Mouse (Mus musculus) c-Kit-positive CD71-positive TER-119-negative erythroid progenitor cells, embryonic 14.5 days (primary cell): ENCODE results near the gene Map3k3.
"Not testable (repeated sequence)": the region's sequence is repeated elsewhere in the genome, so short reads cannot be mapped to it uniquely, and the experiment has no call there.

Experiments used
- DNase-seq: peaks from one replicate; pipeline ENCODE4 v3.0.0-alpha.2; 2013; ENCODE audit warnings: low read depth

Gene Map3k3

GRCm38 (mm10) chr11:106076321-106076720 lies 8.1 kb upstream of the Map3k3 start:
- DNase-seq, result peak; percentile 74

GRCm38 (mm10) chr11:106084911-106085561 lies 623 bp downstream of the Map3k3 start:
- DNase-seq, result peak; percentile 45

- DNase-seq, result no peak
Measured at GRCm38 (mm10) chr11:106098223-106098622, 13.8 kb downstream of the Map3k3 start.

GRCm38 (mm10) chr11:106102866-106103265 lies 18.5 kb downstream of the Map3k3 start:
- DNase-seq, result no peak

GRCm38 (mm10) chr11:106106047-106106587 lies 21.7 kb downstream of the Map3k3 start:
- no peak for DNase-seq

GRCm38 (mm10) chr11:106111688-106112087 lies 27.3 kb downstream of the Map3k3 start:
- DNase-seq, result no peak

- DNase-seq, result no peak
Measured at GRCm38 (mm10) chr11:106122221-106122620, 37.8 kb downstream of the Map3k3 start.

- no peak for DNase-seq
Measured at GRCm38 (mm10) chr11:106122736-106123135, 38.3 kb downstream of the Map3k3 start.

- DNase-seq, result no peak
Measured at GRCm38 (mm10) chr11:106124784-106125183, 40.4 kb downstream of the Map3k3 start.

- DNase-seq, result no peak
Measured at GRCm38 (mm10) chr11:106125827-106126226, 41.4 kb downstream of the Map3k3 start.

- not testable (repeated sequence) for DNase-seq
Measured at GRCm38 (mm10) chr11:106126727-106127373, 42.4 kb downstream of the Map3k3 start.

GRCm38 (mm10) chr11:106129477-106129876 lies 45.1 kb downstream of the Map3k3 start:
- DNase-seq, result peak; percentile 28

GRCm38 (mm10) chr11:106132516-106132915 lies 48.1 kb downstream of the Map3k3 start:
- no peak for DNase-seq

- DNase-seq, result no peak
Measured at GRCm38 (mm10) chr11:106134580-106135528, 50.4 kb downstream of the Map3k3 start.

- no peak for DNase-seq
Measured at GRCm38 (mm10) chr11:106151219-106151618, 66.8 kb downstream of the Map3k3 start.

GRCm38 (mm10) chr11:106152132-106152531 lies 67.7 kb downstream of the Map3k3 start:
- DNase-seq, result no peak

- DNase-seq, result no peak
Measured at GRCm38 (mm10) chr11:106154091-106154490, 69.7 kb downstream of the Map3k3 start.

- DNase-seq, result no peak
Measured at GRCm38 (mm10) chr11:106154770-106155169, 70.4 kb downstream of the Map3k3 start.

- no peak for DNase-seq
Measured at GRCm38 (mm10) chr11:106155761-106156160, 71.3 kb downstream of the Map3k3 start.

- no peak for DNase-seq
Measured at GRCm38 (mm10) chr11:106156257-106156656, 71.8 kb downstream of the Map3k3 start.

- no peak for DNase-seq
Measured at GRCm38 (mm10) chr11:106157154-106157553, 72.7 kb downstream of the Map3k3 start.
